Mouse (Mus musculus): ENCODE data around the gene Ptpn3. TPM values are rescaled to one million over a fixed set of nuclear protein-coding genes. Genes with fewer than 3 reads are reported as not detected.

Gene Ptpn3
- total RNA-seq, 2 experiments from 2014 or later, result 29.8 to 77.3 TPM

- no peak overlapping the region for H3K27ac ChIP-seq
- H3K4me3 ChIP-seq, result no peak overlapping the region
- intact Hi-C loops (cut with DNase I), result no loop called here
- TF ChIP-seq CTCF (IDR thresholded peaks at IDR 0.05), result no peak
- DNase-seq, result no peak
Measured at GRCm38 (mm10) chr4:57165654-57166053, 136.0 kb downstream of the Ptpn3 start.

DNA sequence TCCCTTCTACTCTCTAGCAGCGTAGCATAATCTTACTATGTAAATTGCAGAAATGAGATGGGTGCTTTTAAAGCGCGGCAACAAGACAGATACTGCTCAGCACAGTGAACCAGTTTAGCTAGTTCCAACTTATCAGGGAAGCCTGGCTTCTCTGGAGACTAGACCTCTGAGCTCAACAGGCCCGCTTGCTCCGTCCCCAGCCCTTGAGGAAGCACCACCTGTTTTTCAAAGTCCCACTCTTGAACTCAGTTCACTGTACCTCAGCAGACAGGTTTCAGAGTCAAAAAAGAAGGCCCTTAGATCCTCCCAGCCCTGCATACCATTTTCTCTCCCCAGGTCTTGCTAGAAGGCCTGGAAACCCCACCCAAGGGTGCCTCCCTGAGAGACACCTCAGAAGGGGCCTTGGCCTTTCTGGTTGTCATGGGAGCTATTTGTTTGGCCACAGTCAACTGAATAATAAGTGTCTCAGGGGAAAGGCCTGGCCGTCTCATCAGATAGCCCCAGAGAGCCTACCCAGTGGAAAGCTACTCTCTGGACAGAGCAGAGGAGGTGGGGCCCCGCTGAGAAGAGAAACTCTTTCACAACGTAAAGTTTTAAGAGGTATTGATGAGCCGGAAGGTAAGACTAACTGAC is 136.9 kb downstream of the Ptpn3 start:
- Histone ChIP-seq H3K4me3 (no peak overlapping the region), H3K27ac (no peak overlapping the region)
- DNase-seq, result no peak
- TF ChIP-seq CTCF (IDR thresholded peaks at IDR 0.05), result no peak
- intact Hi-C loops (cut with DNase I), result no loop called here

DNA sequence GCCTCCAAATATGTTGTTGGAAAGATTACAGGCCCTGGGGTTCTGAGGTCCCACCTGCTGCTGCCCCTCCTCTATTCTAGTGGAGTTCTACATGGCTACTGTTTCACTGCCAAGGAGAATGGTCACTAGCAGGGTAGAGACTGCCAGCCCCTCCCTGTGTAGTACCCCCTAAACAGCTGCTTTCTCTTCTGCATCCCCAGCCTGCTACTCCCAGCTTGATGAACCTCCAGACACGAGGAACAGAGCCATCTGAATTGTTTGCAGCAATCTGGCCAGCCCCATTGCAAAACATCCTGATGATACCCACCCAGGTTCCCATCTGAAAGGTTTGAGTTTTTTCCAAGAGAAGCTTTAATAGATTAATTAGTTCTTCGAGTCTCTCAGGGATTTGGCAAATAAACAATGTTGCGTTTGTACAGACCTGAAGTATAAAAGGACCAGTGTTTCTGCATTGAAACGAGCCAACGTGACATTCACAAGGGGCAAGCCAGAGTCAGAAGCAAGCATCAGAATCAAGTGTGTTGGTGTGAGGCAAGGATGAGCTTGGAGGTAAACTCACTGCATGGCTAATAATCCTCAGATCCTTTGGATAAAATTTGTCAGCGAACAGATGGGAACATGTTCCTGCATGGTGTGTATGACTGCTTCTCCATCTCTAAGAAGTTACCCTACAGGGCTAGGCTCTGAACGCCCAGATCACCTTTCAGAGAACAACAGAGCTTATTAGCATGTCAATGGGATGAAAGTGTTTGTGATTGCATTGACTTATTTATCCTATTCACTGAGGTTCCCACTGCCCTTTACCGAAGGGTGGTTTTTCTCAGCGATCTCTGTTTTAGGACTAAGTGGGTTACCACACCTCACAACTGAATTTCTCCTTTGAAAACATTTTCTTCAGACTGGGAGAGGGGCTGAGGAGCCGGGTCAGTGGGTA is 138.6 kb downstream of the Ptpn3 start:
- TF ChIP-seq CTCF (IDR thresholded peaks at IDR 0.05), result no peak
- DNase-seq, result no peak
- intact Hi-C loops (cut with DNase I), result no loop called here
- Histone ChIP-seq H3K27ac (no peak overlapping the region), H3K4me3 (no peak overlapping the region)

DNA sequence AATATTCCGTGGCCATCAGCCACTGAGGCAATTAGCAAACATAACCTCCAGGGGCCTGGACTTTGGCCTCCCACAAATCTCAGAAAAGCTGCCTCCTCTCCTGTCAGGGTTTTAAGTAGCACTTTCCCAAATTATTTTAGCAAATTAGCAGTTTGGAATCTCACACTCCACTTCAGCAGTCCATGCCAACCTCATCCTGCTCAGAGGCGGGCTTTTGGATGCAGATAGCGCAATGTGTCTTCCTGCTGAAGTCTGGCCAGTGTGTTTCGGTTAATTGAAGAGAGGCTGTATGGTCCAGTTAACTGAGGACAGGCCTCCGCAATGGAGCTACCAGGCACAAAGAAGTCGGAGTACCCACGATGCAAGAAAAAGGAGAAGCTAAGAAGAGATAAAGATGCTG is 141.1 kb downstream of the Ptpn3 start:
- intact Hi-C loops (cut with DNase I), result no loop called here
- H3K4me3 ChIP-seq, result no peak overlapping the region
- no peak for DNase-seq

GRCm38 (mm10) chr4:57156549-57157169 is 145.0 kb downstream of the Ptpn3 start:
- no peak for DNase-seq
- intact Hi-C loops (cut with DNase I), result no loop called here
- H3K4me3 ChIP-seq, result no peak overlapping the region

More for the DNA sequence above, 141.1 kb downstream of the Ptpn3 start:
- no peak overlapping the region for H3K27ac ChIP-seq
- no peak for TF ChIP-seq CTCF (IDR thresholded peaks at IDR 0.05)

DNA sequence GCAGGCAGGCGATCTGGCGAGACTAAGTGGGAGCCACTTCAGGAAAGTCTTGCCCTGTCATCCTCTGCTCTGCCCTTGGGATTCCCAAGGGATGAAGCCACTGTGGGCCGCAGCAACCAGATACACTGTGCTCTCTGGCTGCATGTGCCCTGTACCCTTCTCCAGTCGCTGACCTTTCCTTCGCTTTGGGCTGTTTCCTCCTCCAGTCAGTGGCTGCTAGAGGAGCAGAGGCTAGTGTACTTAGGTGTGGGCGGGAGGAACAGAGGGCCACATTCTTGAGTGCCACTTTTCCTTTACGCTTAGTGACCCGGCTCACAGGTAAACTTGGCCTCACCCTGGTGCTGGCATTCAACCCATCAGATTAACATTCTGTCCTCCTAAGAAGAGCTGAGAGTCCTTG is 147.8 kb downstream of the Ptpn3 start:
- DNase-seq, result peak; percentile 69
- Histone ChIP-seq H3K4me3 (peak overlapping the region; percentile 44), H3K27ac (peak overlapping the region; percentile 82)
- TF ChIP-seq CTCF (IDR thresholded peaks at IDR 0.05), result no peak
- intact Hi-C loops (cut with DNase I), result loop anchor here (2.0 kb wide), 1 partner anchor 27 kb away; no protein-coding TSS in a partner anchor

More at GRCm38 (mm10) chr4:57156549-57157169, 145.0 kb downstream of the Ptpn3 start:
- TF ChIP-seq CTCF (IDR thresholded peaks at IDR 0.05), result no peak
- H3K27ac ChIP-seq, result no peak overlapping the region

GRCm38 (mm10) chr4:57153068-57153835 is 148.4 kb downstream of the Ptpn3 start:
- peak; percentile 77 for DNase-seq
- no peak for TF ChIP-seq CTCF (IDR thresholded peaks at IDR 0.05)
- Histone ChIP-seq H3K4me3 (peak overlapping the region; percentile 44), H3K27ac (peak overlapping the region; percentile 82)
- intact Hi-C loops (cut with DNase I), result loop anchor here (2.0 kb wide), 1 partner anchor 28 kb away; no protein-coding TSS in a partner anchor

DNA sequence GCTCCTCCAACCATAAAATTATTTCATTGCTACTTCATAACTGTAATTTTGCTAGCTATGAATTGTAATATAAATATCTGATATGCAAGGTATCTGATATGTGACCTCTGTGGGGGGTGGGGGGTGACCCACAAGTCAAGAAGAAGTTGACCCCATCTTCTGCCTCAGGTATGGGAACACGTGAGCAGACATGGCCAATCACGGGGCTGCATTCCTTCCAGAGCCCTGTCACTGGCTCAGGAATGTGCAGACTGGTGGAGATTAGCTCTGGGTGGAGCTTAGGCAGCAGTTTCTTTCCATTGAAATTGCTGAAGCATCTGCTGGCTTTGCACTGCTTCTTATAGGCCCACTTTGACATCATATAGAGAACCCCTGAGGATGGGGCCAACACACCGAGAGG is 153.5 kb downstream of the Ptpn3 start:
- no peak for TF ChIP-seq CTCF (IDR thresholded peaks at IDR 0.05)
- Histone ChIP-seq H3K27ac (no peak overlapping the region), H3K4me3 (no peak overlapping the region)
- intact Hi-C loops (cut with DNase I), result no loop called here
- DNase-seq, result no peak

GRCm38 (mm10) chr4:57143026-57143937 is 158.4 kb downstream of the Ptpn3 start, which contains the start of gene Epb41l4b:
Gene Epb41l4b, minus strand, starts transcription at chr4:57143437.
- DNase-seq, result peak; percentile 89
- peak; percentile 95 for TF ChIP-seq CTCF (IDR thresholded peaks at IDR 0.05)
- peak within 1 kb of the TSS; percentile 72 for H3K4me3 ChIP-seq
- H3K27ac ChIP-seq, result peak within 1 kb of the TSS; percentile 66
- intact Hi-C loops (cut with DNase I), result loop anchor here (1.0 to 5.0 kb wide), 2 partner anchors 127 to 134 kb away; no protein-coding TSS in a partner anchor

DNA sequence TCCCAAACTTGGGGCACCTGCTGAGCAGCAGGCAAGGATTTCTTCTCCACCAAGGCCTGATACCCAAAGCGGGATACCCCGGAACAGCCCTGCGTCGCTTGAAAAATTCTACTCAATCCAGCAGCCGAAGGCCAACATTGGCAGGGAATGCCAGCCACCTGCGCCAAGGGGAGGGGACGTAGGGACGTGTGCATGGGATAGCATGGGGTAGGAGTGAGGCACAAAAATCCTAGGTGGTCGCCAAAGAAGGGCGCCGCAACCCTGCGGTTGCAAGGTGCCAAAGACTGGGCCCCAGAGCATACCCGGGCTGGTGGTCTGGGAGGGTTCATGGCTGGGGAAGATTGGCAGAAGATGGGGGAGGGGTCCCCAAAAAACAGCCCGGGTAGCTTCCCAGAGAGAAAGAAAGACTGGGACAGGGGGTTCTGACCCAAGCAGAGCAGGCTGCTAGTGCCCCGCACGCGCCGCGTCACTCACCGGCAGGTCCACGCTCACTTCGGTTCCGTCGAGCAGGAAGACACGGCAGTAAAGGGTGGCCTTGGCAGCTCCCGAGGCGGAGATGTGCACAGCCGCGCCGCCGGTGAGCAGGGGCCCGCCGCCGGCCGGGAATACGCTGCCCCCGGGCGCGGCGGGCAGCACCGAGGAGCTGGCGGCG is 159.1 kb downstream of the Ptpn3 start:
- intact Hi-C loops (cut with DNase I), result loop anchor here (1.0 to 5.0 kb wide), 2 partner anchors 126 to 135 kb away; no protein-coding TSS in a partner anchor
- no peak for TF ChIP-seq CTCF (IDR thresholded peaks at IDR 0.05)
- Histone ChIP-seq H3K4me3 (peak overlapping the region; percentile 72), H3K27ac (peak overlapping the region; percentile 49; the same call in 1 of the 2 replicates)
- DNase-seq, result no peak
